Mouse (Mus musculus) hindbrain, postnatal 0 days (tissue): ENCODE measurements at regions not wholly inside any gene's neighbourhood (a gene's known extent, or its start where the extent isn't known, plus 50 kb on each side); places are given as distances from the start of the nearest gene placed in this dataset.

ENCODE experiments used
- ATAC-seq: fragments of 200-750 bp; cut with Nextera tagmentation; 2 replicates; pipeline ENCODE4 v1.8.0; 2017; ENCODE audit warnings: mild to moderate bottlenecking, moderate TSS enrichment, moderate library complexity
- DNase-seq: peaks from one replicate; pipeline ENCODE4 v3.0.0-alpha.2; 2015; ENCODE audit warnings: low spot score
- H3K27ac ChIP-seq: fragments of 300-500 bp; sonication (generic); 2 replicates; pipeline ENCODE4 v1.5.1; 2014; ENCODE audit warnings: mild to moderate bottlenecking
- H3K27me3 ChIP-seq: fragments of 300-500 bp; sonication (generic); 2 replicates; pipeline ENCODE4 v1.6.1; 2014; ENCODE audit warnings: low read length, mixed read lengths; ENCODE audit not compliant: insufficient read depth
- H3K36me3 ChIP-seq: fragments of 300-500 bp; sonication (generic); 2 replicates; pipeline ENCODE4 v1.6.1; 2014; ENCODE audit warnings: low read length, mixed read lengths; ENCODE audit not compliant: insufficient read depth
- H3K4me1 ChIP-seq: fragments of 300-500 bp; sonication (generic); 2 replicates; pipeline ENCODE4 v1.6.1; 2014; ENCODE audit warnings: antibody characterized with exemption, low read length, mixed read lengths; ENCODE audit not compliant: insufficient read depth
- H3K4me2 ChIP-seq: fragments of 300-500 bp; sonication (generic); 2 replicates; pipeline ENCODE4 v1.6.1; 2014; ENCODE audit warnings: low read depth, mild to moderate bottlenecking, low read length, moderate library complexity, mixed read lengths
- H3K4me3 ChIP-seq: fragments of 300-500 bp; sonication (generic); 2 replicates; pipeline ENCODE4 v1.5.1; 2014; ENCODE audit warnings: low read length
- H3K9ac ChIP-seq: fragments of 300-500 bp; sonication (generic); replicated peaks from 2 replicates; pipeline ENCODE4 v1.6.1; 2014; ENCODE audit warnings: mild to moderate bottlenecking, low read length, moderate library complexity, mixed read lengths
- H3K9me3 ChIP-seq: fragments of 300-500 bp; sonication (generic); 2 replicates; pipeline ENCODE4 v1.6.1; 2016; ENCODE audit warnings: low read length, mixed read lengths
- CTCF ChIP-seq: IDR thresholded peaks from 2 replicates; pipeline ENCODE4 v1.5.1; 2016; ENCODE audit warnings: antibody characterized with exemption, control low read depth, low read depth
- WGBS: fragments of 180-500 bp; shearing (Covaris S2); extraction: QIAGEN DNeasy Blood & Tissue Kit; methylation state at CpG from one replicate; pipeline ENCODE4 v1.1.7; 2014; 5-methylcytosine and 5-hydroxymethylcytosine counted together

- no peak overlapping the region for H3K4me2 ChIP-seq
Measured at GRCm38 (mm10) chr1:168681685-168682491, 249.8 kb upstream of the Pbx1 start.

DNA sequence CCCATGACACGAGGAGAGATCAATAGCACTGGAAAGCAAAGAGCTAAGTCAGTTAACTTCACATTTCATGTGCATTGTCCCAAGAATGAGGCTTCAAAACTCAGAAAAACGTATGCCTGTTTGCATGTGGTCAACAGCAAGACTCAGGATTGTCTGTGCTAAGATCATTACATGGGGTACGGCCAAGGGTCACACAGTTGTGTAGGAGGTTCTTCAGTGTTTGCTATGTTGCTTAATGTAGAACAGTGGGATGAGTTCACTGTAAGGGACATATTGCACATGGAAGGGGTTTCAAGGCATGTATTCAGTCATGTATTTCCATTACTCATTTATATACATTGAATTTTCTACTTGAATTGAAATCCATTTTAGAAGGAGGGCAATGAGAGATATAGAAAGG, 248.6 kb upstream of the Pbx1 start:
- H3K4me3 ChIP-seq, result no peak overlapping the region
- H3K36me3 ChIP-seq, result no peaks in the 10 kb centered on the region
- no peak overlapping the region for H3K27ac ChIP-seq
- 75% methylated on average over 3 of the region's 3 CpGs for WGBS
- no peak overlapping the region for H3K9ac ChIP-seq
- TF ChIP-seq CTCF, result no peak
- no peaks in the 10 kb centered on the region for H3K9me3 ChIP-seq
- DNase-seq (no peak), ATAC-seq (no peak)
- H3K4me2 ChIP-seq, result no peak overlapping the region
- 0 out of 2 replicates have a peak, but pooled peaks cover 3% of the 10 kb centered on the region for H3K4me1 ChIP-seq
- H3K27me3 ChIP-seq, result no peaks in the 10 kb centered on the region

More at GRCm38 (mm10) chr1:168681685-168682491, 249.8 kb upstream of the Pbx1 start:
- Histone ChIP-seq H3K27ac (no peak overlapping the region), H3K36me3 (no peaks in the 10 kb centered on the region), H3K27me3 (no peaks in the 10 kb centered on the region), H3K9ac (no peak overlapping the region), H3K4me1 (no peaks in the 10 kb centered on the region), H3K9me3 (no peaks in the 10 kb centered on the region), H3K4me3 (no peak overlapping the region)
- TF ChIP-seq CTCF, result no peak
- ATAC-seq (no peak), DNase-seq (no peak)
- 73% methylated on average over 6 of the region's 6 CpGs for WGBS

DNA sequence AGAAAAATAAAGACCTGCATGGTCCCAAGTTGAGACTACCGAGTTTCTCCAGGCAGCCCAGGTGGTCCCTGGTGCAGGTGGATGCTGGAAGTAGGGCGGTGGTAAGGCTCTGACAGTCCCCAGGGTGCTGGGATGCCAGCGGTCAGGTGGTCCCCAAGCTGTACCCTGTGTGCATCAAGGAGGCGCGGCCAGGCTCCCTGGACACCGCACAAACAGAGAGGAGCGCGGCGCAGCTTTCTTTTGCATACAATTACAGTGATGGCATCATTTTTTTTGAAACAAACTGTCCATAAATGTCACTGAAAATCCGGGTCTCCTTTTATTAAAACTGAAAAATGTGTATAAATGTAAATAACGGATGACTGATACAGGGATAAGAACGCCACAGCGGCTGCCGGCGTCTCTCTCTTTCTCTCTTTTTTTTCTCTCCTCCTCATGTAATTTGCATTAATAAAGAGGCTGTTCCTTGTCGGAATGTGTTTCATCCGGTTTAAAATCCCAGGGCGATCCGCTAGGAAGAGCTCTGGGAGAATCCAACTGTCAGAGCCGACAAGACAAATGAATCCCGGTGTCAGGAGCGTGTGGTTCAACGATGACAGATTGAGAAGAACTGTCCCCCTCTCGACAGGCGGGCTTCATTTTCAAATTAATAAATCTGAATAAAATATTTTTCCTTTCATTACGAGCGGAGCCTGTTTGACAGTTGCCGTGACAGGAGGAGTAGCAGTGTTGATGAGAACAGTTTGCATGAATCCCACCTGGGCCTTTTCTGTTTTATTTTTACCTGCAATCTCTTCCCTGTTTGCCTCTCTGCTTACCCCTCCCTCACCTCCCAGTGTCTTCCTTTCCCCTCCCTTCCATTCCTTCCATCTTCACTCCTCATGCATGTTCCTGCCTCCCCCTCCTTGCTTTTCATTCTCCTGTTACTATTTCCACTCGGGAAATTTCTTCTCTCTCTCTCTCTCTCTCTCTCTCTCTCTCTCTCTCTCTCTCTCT, 244.6 kb upstream of the Pbx1 start:
- Histone ChIP-seq H3K4me1 (0 out of 2 replicates have a peak, but pooled peaks cover 3% of the 10 kb centered on the region), H3K9ac (peak overlapping the region; percentile 48), H3K9me3 (no peaks in the 10 kb centered on the region), H3K27ac (peak overlapping the region; percentile 60; the same call in 1 of the 2 replicates), H3K4me2 (peak overlapping the region; percentile 69), H3K4me3 (peak overlapping the region; percentile 36), H3K36me3 (no peaks in the 10 kb centered on the region), H3K27me3 (no peaks in the 10 kb centered on the region)
- DNase-seq (peak; percentile 65), ATAC-seq (peak; percentile 78)
- no peak for TF ChIP-seq CTCF
- WGBS, result 22% methylated on average over 29 of the region's 29 CpGs

DNA sequence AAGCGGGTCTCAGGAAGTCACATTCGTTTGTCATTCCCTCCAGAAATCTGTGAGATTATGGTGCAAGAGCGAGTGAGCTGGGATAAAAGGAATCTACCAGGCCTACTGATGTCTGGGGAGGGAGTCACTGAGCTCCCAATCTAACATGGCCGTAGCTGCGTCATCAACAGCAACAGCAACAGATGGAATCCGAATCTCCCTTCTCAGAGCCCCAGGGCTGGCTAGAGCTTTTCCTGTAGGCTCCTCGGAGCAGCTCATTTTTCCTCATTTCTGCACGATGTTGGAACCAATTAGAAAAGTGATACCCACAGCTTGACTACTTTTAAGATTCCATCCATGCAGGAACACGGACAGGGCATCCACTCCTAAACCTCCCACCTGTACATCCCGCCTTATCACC, 243.7 kb upstream of the Pbx1 start:
- Histone ChIP-seq H3K27ac (0 out of 2 replicates have a peak overlapping the region, but pooled peaks have one; percentile 26), H3K9me3 (no peaks in the 10 kb centered on the region), H3K4me3 (no peak overlapping the region), H3K4me2 (peak overlapping the region; percentile 69; the same call in 1 of the 2 replicates), H3K36me3 (no peaks in the 10 kb centered on the region), H3K4me1 (0 out of 2 replicates have a peak, but pooled peaks cover 3% of the 10 kb centered on the region), H3K27me3 (no peaks in the 10 kb centered on the region), H3K9ac (no peak overlapping the region)
- DNase-seq, result peak; percentile 19
- TF ChIP-seq CTCF, result no peak
- peak; percentile 32; the same call in 1 of the 2 replicates for ATAC-seq
- 66% methylated on average over 10 of the region's 10 CpGs for WGBS

GRCm38 (mm10) chr1:168662755-168663284, 230.8 kb upstream of the Pbx1 start:
- no peaks in the 10 kb centered on the region for H3K9me3 ChIP-seq
- no peaks in the 10 kb centered on the region for H3K36me3 ChIP-seq
- peak; percentile 88 for ATAC-seq
- H3K4me1 ChIP-seq, result no peaks in the 10 kb centered on the region
- H3K9ac ChIP-seq, result no peak overlapping the region
- WGBS, result 18% methylated on average over 11 of the region's 11 CpGs
- 0 out of 2 replicates have a peak overlapping the region, but pooled peaks have one; percentile 32 for H3K27ac ChIP-seq
- no peak overlapping the region for H3K4me3 ChIP-seq
- peak; percentile 67 for DNase-seq
- peak; percentile 62 for TF ChIP-seq CTCF
- no peaks in the 10 kb centered on the region for H3K27me3 ChIP-seq
- H3K4me2 ChIP-seq, result 0 out of 2 replicates have a peak overlapping the region, but pooled peaks have one; percentile 17

- no peak overlapping the region for H3K4me3 ChIP-seq
- no peaks in the 10 kb centered on the region for H3K9me3 ChIP-seq
- no peaks in the 10 kb centered on the region for H3K27me3 ChIP-seq
- H3K4me2 ChIP-seq, result no peak overlapping the region
- no peaks in the 10 kb centered on the region for H3K36me3 ChIP-seq
- TF ChIP-seq CTCF, result no peak
- no peak overlapping the region for H3K27ac ChIP-seq
- H3K4me1 ChIP-seq, result no peaks in the 10 kb centered on the region
- WGBS, result 77% methylated on average over 7 of the region's 7 CpGs
- no peak for ATAC-seq
- H3K9ac ChIP-seq, result no peak overlapping the region
- no peak for DNase-seq
Measured at GRCm38 (mm10) chr1:168660956-168661355, 228.9 kb upstream of the Pbx1 start.
